Mouse (Mus musculus) layer of hippocampus, adult 18-20 months (tissue): ENCODE measurements around the gene Wbp1l. TPM values are rescaled to one million over a fixed set of nuclear protein-coding genes. Genes with fewer than 3 reads are reported as not detected.

ENCODE experiments used
- DNase-seq, 2 experiments: peaks; one replicate each; pipeline ENCODE4 v3.0.0; 2022; ENCODE audit warnings: low spot score in 2 of 2
- total RNA-seq, 2 experiments: library from RNA; stranded (reverse); gene quantifications; 2 replicates each; pipeline ENCODE4 v1.2.3; 2021

The Wbp1l gene
- total RNA-seq, 2 experiments from 2014 or later: 38.1 to 40.1 TPM

GRCm38 (mm10) chr19:46697840-46698517, 99.1 kb downstream of the Wbp1l start:
- no peak for DNase-seq

DNA sequence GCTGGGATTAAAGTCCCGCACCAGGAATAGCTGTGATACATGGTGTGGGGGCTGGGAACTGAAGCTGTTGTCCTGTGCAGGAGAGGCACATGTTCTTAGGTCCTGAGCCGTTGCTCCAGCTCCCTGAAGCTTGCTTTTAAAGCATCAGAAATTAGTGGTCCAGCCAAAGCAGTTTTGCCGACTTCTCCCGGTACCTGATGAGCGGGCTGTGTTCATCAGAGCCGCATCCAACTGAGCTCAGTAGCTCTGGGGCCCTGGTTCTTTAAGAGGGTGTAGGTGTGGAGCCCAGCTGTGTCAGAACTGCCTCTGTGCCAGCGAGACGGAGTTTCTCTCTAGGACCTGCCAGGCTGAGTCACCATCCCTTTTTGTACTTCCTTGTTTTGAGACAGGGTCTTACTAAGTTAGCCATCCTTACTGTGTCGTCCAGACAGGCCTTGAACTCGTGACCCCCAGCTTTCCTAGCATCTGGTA, 100.2 kb downstream of the Wbp1l start:
- no peak for DNase-seq

DNA sequence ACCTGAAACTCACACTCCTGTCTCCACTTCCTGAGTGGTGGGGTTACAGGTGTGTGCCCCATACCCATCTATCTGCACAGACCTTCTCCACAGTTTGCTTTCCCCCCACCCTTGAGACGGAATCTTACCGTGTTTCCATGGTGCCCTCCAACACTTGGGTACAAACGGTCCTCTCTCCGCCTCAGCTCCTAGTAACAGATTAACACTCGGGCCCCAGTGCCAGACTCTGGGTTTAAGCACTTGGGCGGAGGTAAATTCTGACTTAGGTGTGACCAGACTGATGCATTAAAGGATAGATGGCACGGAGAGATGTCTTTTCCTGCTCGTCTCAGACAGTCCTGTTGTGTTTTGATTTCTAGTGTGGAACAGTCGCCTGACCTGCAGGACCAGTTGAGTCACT, 102.3 kb downstream of the Wbp1l start:
- DNase-seq: no peak

GRCm38 (mm10) chr19:46705779-46706495, 107.1 kb downstream of the Wbp1l start:
- no peak for DNase-seq

- no peak for DNase-seq
These were observed 107.8 kb downstream of the Wbp1l start for GRCm38 (mm10) chr19:46706540-46707295.

Other genes with a start within 250 kb of the Wbp1l start
- gene 2310034G01Rik, start 248.8 kb upstream of the Wbp1l start, total RNA-seq: 1 to 10 TPM in 1 of 2 experiments, under 1 TPM in 1; 0.77 to 1.2 TPM
- 100 to 1,000 TPM; 192 to 196 TPM for gene Actr1a, start 203.3 kb upstream of the Wbp1l start, total RNA-seq
- 10 to 100 TPM; 20.0 to 20.1 TPM for gene Sufu, start 202.2 kb upstream of the Wbp1l start, total RNA-seq
- gene Trim8, start 97.4 kb upstream of the Wbp1l start, total RNA-seq: 100 to 1,000 TPM; 110 to 112 TPM
- 100 to 1,000 TPM; 127 to 132 TPM for gene Arl3, start 25.9 kb upstream of the Wbp1l start, total RNA-seq
- gene Sfxn2, start 25.7 kb upstream of the Wbp1l start, total RNA-seq: 1 to 10 TPM; 5.2 to 7.6 TPM
- gene Cyp17a1, start 74.1 kb downstream of the Wbp1l start, total RNA-seq: not detected
- 10 to 100 TPM; 19.1 to 21.2 TPM for gene Borcs7, start 90.8 kb downstream of the Wbp1l start, total RNA-seq
- 10 to 100 TPM; 25.7 to 28.1 TPM for gene As3mt, start 108.4 kb downstream of the Wbp1l start, total RNA-seq
- gene Cnnm2, start 162.5 kb downstream of the Wbp1l start, total RNA-seq: 10 to 100 TPM; 39.4 to 41.1 TPM